Mouse (Mus musculus) CH12.LX (cell line): ENCODE data around the gene Sox10. TPM values are rescaled to one million over a fixed set of nuclear protein-coding genes. Genes with fewer than 3 reads are reported as not detected.

Experiments used
- DNase-seq: peaks from one replicate; pipeline ENCODE4 v3.0.0-alpha.2; 2013; ENCODE audit errors: extremely low read depth
- H3K27ac ChIP-seq: 2 replicates; pipeline ENCODE4 v1.5.1; 2012; ENCODE audit warnings: low read depth, mild to moderate bottlenecking, control low read depth, moderate library complexity; ENCODE audit not compliant: insufficient read depth
- H3K27me3 ChIP-seq: replicated peaks from 2 replicates; pipeline ENCODE3; 2012; ENCODE audit warnings: inconsistent platforms
- H3K36me3 ChIP-seq, 2 experiments: replicated peaks in 1 of 2; 2 replicates each; pipeline versions ENCODE3 to v1.6.1; 2012; ENCODE audit warnings: inconsistent platforms in 1 of 2, low read length in 1 of 2, mild to moderate bottlenecking in 1 of 2, mixed read lengths in 1 of 2, moderate library complexity in 1 of 2; ENCODE audit not compliant: control insufficient read depth in 1 of 2, insufficient read depth in 1 of 2
- H3K4me1 ChIP-seq, 2 experiments: 2 replicates each; pipeline ENCODE4 v1.6.1; 2012; ENCODE audit warnings: inconsistent platforms in 1 of 2, moderate library complexity in 1 of 2; ENCODE audit not compliant: insufficient read depth in 2 of 2, control insufficient read depth in 1 of 2
- H3K4me2 ChIP-seq: 2 replicates; pipeline ENCODE4 v1.6.1; 2012; ENCODE audit warnings: low read depth, mild to moderate bottlenecking, control low read depth; ENCODE audit not compliant: poor library complexity, insufficient read depth, severe bottlenecking
- H3K4me3 ChIP-seq, 3 experiments: fragments of 150-350 bp in 1 of 3; sonication (generic) in 1 of 3; replicated peaks in 1 of 3; 2 replicates each; pipeline versions ENCODE3 to v1.5.1; 2011 to 2012; ENCODE audit warnings: low read depth in 2 of 3, low read length in 2 of 3, mild to moderate bottlenecking in 2 of 3, moderate library complexity in 2 of 3, control low read depth in 1 of 3, improper control_type of control experiment in 1 of 3, inconsistent platforms in 1 of 3, mixed read lengths in 1 of 3; ENCODE audit not compliant: poor library complexity in 1 of 3
- H3K79me2 ChIP-seq: replicated peaks from 2 replicates; pipeline ENCODE4 v1.6.1; 2012; ENCODE audit warnings: mild to moderate bottlenecking, moderate library complexity; ENCODE audit not compliant: control insufficient read depth, poor library complexity, insufficient read depth, severe bottlenecking; ENCODE audit errors: extremely low read depth
- H3K9ac ChIP-seq: 2 replicates; pipeline ENCODE4 v1.6.1; 2012; ENCODE audit warnings: low read depth, mild to moderate bottlenecking, control low read depth, moderate library complexity; ENCODE audit not compliant: insufficient read depth
- H3K9me3 ChIP-seq: replicated peaks from 2 replicates; pipeline ENCODE3; 2012; ENCODE audit warnings: low read length, inconsistent platforms, mixed read lengths
- CHD1 ChIP-seq: IDR thresholded peaks from 2 replicates; pipeline ENCODE4 v1.6.1; 2012; ENCODE audit warnings: low read depth, low read length, improper control_type of control experiment, inconsistent platforms
- ELF1 ChIP-seq: IDR thresholded peaks from 2 replicates; pipeline ENCODE4 v1.6.1; 2014; ENCODE audit warnings: low read depth, mild to moderate bottlenecking, inconsistent platforms, low read length, improper control_type of control experiment
- EP300 ChIP-seq: IDR thresholded peaks from 2 replicates; pipeline ENCODE4 v1.6.1; 2011; ENCODE audit warnings: low read length, improper control_type of control experiment
- ETS1 ChIP-seq: conservative IDR thresholded peaks from 2 replicates; pipeline ENCODE4 v1.6.1; 2012; ENCODE audit warnings: low read depth, mild to moderate bottlenecking, inconsistent platforms, low read length, improper control_type of control experiment, moderate library complexity
- HCFC1 ChIP-seq: IDR thresholded peaks from 2 replicates; pipeline ENCODE4 v1.6.1; 2012; ENCODE audit warnings: low read depth, mild to moderate bottlenecking, inconsistent platforms, low read length, improper control_type of control experiment
- JUN ChIP-seq: IDR thresholded peaks from 2 replicates; pipeline ENCODE4 v1.6.1; 2011; ENCODE audit warnings: low read depth, mild to moderate bottlenecking, low read length, improper control_type of control experiment, moderate library complexity; ENCODE audit not compliant: insufficient read depth
- KAT2A ChIP-seq: IDR thresholded peaks from 2 replicates; pipeline ENCODE4 v1.6.1; 2012; ENCODE audit warnings: low read length, improper control_type of control experiment, inconsistent platforms; ENCODE audit not compliant: insufficient replicate concordance
- MAX ChIP-seq: IDR thresholded peaks from 2 replicates; pipeline ENCODE4 v1.6.1; 2011; ENCODE audit warnings: low read length, improper control_type of control experiment
- MEF2A ChIP-seq: IDR thresholded peaks from 2 replicates; pipeline ENCODE4 v1.6.1; 2014; ENCODE audit warnings: low read depth, mild to moderate bottlenecking, inconsistent platforms, low read length, improper control_type of control experiment, borderline replicate concordance
- MXI1 ChIP-seq: IDR thresholded peaks from 2 replicates; pipeline ENCODE4 v1.6.1; 2011; ENCODE audit warnings: mild to moderate bottlenecking, low read depth, low read length, improper control_type of control experiment
- MYC ChIP-seq: IDR thresholded peaks from 2 replicates; pipeline ENCODE4 v1.6.1; 2011; ENCODE audit warnings: low read depth, mild to moderate bottlenecking, improper control_type of control experiment, low read length
- NELFE ChIP-seq: IDR thresholded peaks from 2 replicates; pipeline ENCODE4 v1.6.1; 2011; ENCODE audit warnings: low read depth, low read length, improper control_type of control experiment
- POLR2A ChIP-seq: IDR thresholded peaks from 2 replicates; pipeline ENCODE4 v1.6.1; 2011; ENCODE audit warnings: low read depth, mild to moderate bottlenecking, improper control_type of control experiment, low read length
- POLR2AphosphoS2 ChIP-seq: IDR thresholded peaks from 2 replicates; pipeline ENCODE4 v1.6.1; 2011; ENCODE audit warnings: low read depth, low read length, improper control_type of control experiment
- RAD21 ChIP-seq: IDR thresholded peaks from 2 replicates; pipeline ENCODE4 v1.6.1; 2011; ENCODE audit warnings: low read depth, mild to moderate bottlenecking, low read length, improper control_type of control experiment, moderate library complexity
- RCOR1 ChIP-seq: conservative IDR thresholded peaks from 2 replicates; pipeline ENCODE4 v1.6.1; 2012; ENCODE audit warnings: low read depth, mild to moderate bottlenecking, inconsistent platforms, low read length, improper control_type of control experiment
- SMC3 ChIP-seq: IDR thresholded peaks from 2 replicates; pipeline ENCODE4 v1.6.1; 2011; ENCODE audit warnings: low read depth, low read length, improper control_type of control experiment
- TCF12 ChIP-seq: IDR thresholded peaks from 2 replicates; pipeline ENCODE4 v1.6.1; 2014; ENCODE audit warnings: low read depth, mild to moderate bottlenecking, inconsistent platforms, low read length, improper control_type of control experiment
- UBTF ChIP-seq: IDR thresholded peaks from 2 replicates; pipeline ENCODE4 v1.6.1; 2012; ENCODE audit warnings: low read depth, mild to moderate bottlenecking, inconsistent platforms, low read length, improper control_type of control experiment, moderate library complexity
- USF1 ChIP-seq: IDR thresholded peaks from 2 replicates; pipeline ENCODE4 v1.6.1; 2014; ENCODE audit warnings: low read depth, mild to moderate bottlenecking, inconsistent platforms, low read length, improper control_type of control experiment
- USF2 ChIP-seq: conservative IDR thresholded peaks from 2 replicates; pipeline ENCODE4 v1.6.1; 2011; ENCODE audit warnings: low read depth, low read length, improper control_type of control experiment
- ZC3H11A ChIP-seq: IDR thresholded peaks from 2 replicates; pipeline ENCODE4 v1.6.1; 2012; ENCODE audit warnings: low read depth, mild to moderate bottlenecking, inconsistent platforms, low read length, improper control_type of control experiment
- ZKSCAN1 ChIP-seq: IDR thresholded peaks from 2 replicates; pipeline ENCODE4 v1.6.1; 2012; ENCODE audit warnings: low read depth, inconsistent platforms, low read length, improper control_type of control experiment, borderline replicate concordance
- ZNF384 ChIP-seq: IDR thresholded peaks from 2 replicates; pipeline ENCODE4 v1.6.1; 2012; ENCODE audit warnings: low read depth, low read length, improper control_type of control experiment, inconsistent platforms
- dilution Hi-C: fragments of 300-500 bp; cut with MboI; formaldehyde crosslinking; loops from 2 replicates; pipeline ENCODE4 v1.14.3; 2020; ENCODE audit warnings: low sequenced_read_pairs; ENCODE audit not compliant: extremely low pct_unique_long_range_greater_than_20kb, extremely low pct_ligation_motif_present
- in situ Hi-C: fragments of 300-500 bp; cut with MboI; formaldehyde crosslinking; loops from 3 replicates; pipeline ENCODE4 v1.14.3; 2019; ENCODE audit warnings: low sequenced_read_pairs, low pct_ligation_motif_present, low pct_unique_long_range_greater_than_20kb, mixed read lengths
- polyA plus RNA-seq: library from polyadenylated mRNA; unstranded; fragments of >175 nt; gene quantifications from 2 replicates; pipeline ENCODE4 v1.2.1, GENCODE M21; 2012; ENCODE audit warnings: low read depth; ENCODE audit not compliant: insufficient read length
- total RNA-seq, 2 experiments: library from RNA; depleted of rRNA; stranded (reverse); fragments of 300-350 nt in 1 of 2; fragments of >200 nt in 1 of 2; gene quantifications; 2 replicates each; pipeline ENCODE4 v1.2.3; 2012 to 2014

The Sox10 gene
- total and polyA plus RNA-seq, 3 experiments: 0.08 TPM; not detected in 2

GRCm38 (mm10) chr15:79212750-79213446 is 47.9 kb upstream of the Sox10 start:
- Histone ChIP-seq H3K27ac (no peak overlapping the region), H3K9me3 (no peaks in the 10 kb centered on the region), H3K4me3 (no peak overlapping the region), H3K4me1 (peaks cover 8 to 50% of the 10 kb centered on the region in 2 experiments), H3K9ac (no peak overlapping the region), H3K79me2 (peaks cover 9% of the 10 kb centered on the region), H3K4me2 (no peak overlapping the region), H3K36me3 (peaks cover 39 to 74% of the 10 kb centered on the region in 2 experiments), H3K27me3 (no peaks in the 10 kb centered on the region)
- dilution Hi-C loops (no loop called here), in situ Hi-C loops (loop anchor here (5.0 kb wide), 1 partner anchor 36 kb away; no protein-coding TSS in a partner anchor)
- no peak for DNase-seq
- TF ChIP-seq MXI1: no peak
- TF ChIP-seq RCOR1: no peak
- no peak for TF ChIP-seq USF2
- TF ChIP-seq ZNF384: no peak
- no peak for TF ChIP-seq USF1
- TF ChIP-seq MYC: no peak
- no peak for TF ChIP-seq ETS1
- TF ChIP-seq NELFE: no peak
- no peak for TF ChIP-seq MEF2A
- no peak for TF ChIP-seq EP300
- TF ChIP-seq HCFC1: no peak
- no peak for TF ChIP-seq TCF12
- no peak for TF ChIP-seq SMC3
- no peak for TF ChIP-seq ZKSCAN1
- no peak for TF ChIP-seq POLR2AphosphoS2
- TF ChIP-seq POLR2A: no peak
- no peak for TF ChIP-seq KAT2A
- TF ChIP-seq ZC3H11A: no peak

GRCm38 (mm10) chr15:79210357-79210756 is 45.3 kb upstream of the Sox10 start:
- in situ Hi-C loops: loop anchor here (5.0 kb wide), 1 partner anchor 33 kb away; no protein-coding TSS in a partner anchor
- no peak for DNase-seq
- H3K36me3 ChIP-seq: peaks cover 23 to 51% of the 10 kb centered on the region in 2 experiments
- TF ChIP-seq EP300 (no peak), ETS1 (no peak), ZNF384 (no peak), RCOR1 (no peak), ELF1 (no peak), UBTF (no peak), CHD1 (no peak), RAD21 (no peak), ZKSCAN1 (no peak), JUN (no peak), MEF2A (no peak), POLR2AphosphoS2 (no peak), MAX (no peak)
- TF ChIP-seq, all 38 proteins: peak for 0
- dilution Hi-C loops: no loop called here
- Histone ChIP-seq H3K27me3 (no peaks in the 10 kb centered on the region), H3K27ac (no peak overlapping the region), H3K4me1 (peaks cover 8 to 50% of the 10 kb centered on the region in 2 experiments), H3K79me2 (peaks cover 9% of the 10 kb centered on the region), H3K4me2 (0 out of 2 replicates have a peak overlapping the region, but pooled peaks have one; percentile 60), H3K4me3 (peak overlapping the region in 1 of 3 experiments; percentile 67), H3K9ac (peak overlapping the region; percentile 66; the same call in 1 of the 2 replicates), H3K9me3 (no peaks in the 10 kb centered on the region)
